Mouse (Mus musculus): ENCODE measurements around the gene Slamf9. TPM values are rescaled to one million over a fixed set of nuclear protein-coding genes. Genes with fewer than 3 reads are reported as not detected.

Slamf9 gene
- polyA plus RNA-seq, 1 experiment from 2014 or later = 0.55 TPM

Other genes starting within 250 kb of the Slamf9 start
- not detected in 2 replicates for gene Atp1a4, start 216.9 kb upstream of the Slamf9 start, polyA plus RNA-seq (2014; fragmentation: Nextera tagmentation; extraction: Ambion mirVana)
- gene Igsf8, start 213.7 kb upstream of the Slamf9 start, polyA plus RNA-seq (2014; fragmentation: Nextera tagmentation; extraction: Ambion mirVana) = 32.9 and 33.9 TPM in 2 replicates
- gene Atp1a2, start 177.3 kb upstream of the Slamf9 start, polyA plus RNA-seq (2014; fragmentation: Nextera tagmentation; extraction: Ambion mirVana) = 0.16 and 0.22 TPM in 2 replicates
- gene Kcnj9, start 146.0 kb upstream of the Slamf9 start, polyA plus RNA-seq (2014; fragmentation: Nextera tagmentation; extraction: Ambion mirVana) = 0.39 and 0.51 TPM in 2 replicates
- 0.10 TPM in 1 of 2 replicates, not detected in the other for gene Kcnj10, start 134.1 kb upstream of the Slamf9 start, polyA plus RNA-seq (2014; fragmentation: Nextera tagmentation; extraction: Ambion mirVana)
- gene Pigm, start 98.8 kb upstream of the Slamf9 start, polyA plus RNA-seq (2014; fragmentation: Nextera tagmentation; extraction: Ambion mirVana) = 7.7 and 7.8 TPM in 2 replicates
- gene Igsf9, start 6.4 kb downstream of the Slamf9 start, polyA plus RNA-seq (2014; fragmentation: Nextera tagmentation; extraction: Ambion mirVana) = 9.7 and 13.8 TPM in 2 replicates
- gene Tagln2, start 24.7 kb downstream of the Slamf9 start, polyA plus RNA-seq (2014; fragmentation: Nextera tagmentation; extraction: Ambion mirVana) = 248 and 257 TPM in 2 replicates
- 0.77 and 1.4 TPM in 2 replicates for gene Cfap45, start 45.4 kb downstream of the Slamf9 start, polyA plus RNA-seq (2014; fragmentation: Nextera tagmentation; extraction: Ambion mirVana)
- not detected in 2 replicates for gene Vsig8, start 80.6 kb downstream of the Slamf9 start, polyA plus RNA-seq (2014; fragmentation: Nextera tagmentation; extraction: Ambion mirVana)
- not detected in 2 replicates for gene Slamf8, start 115.2 kb downstream of the Slamf9 start, polyA plus RNA-seq (2014; fragmentation: Nextera tagmentation; extraction: Ambion mirVana)
- 0.11 TPM in 1 of 2 replicates, not detected in the other for gene Fcrl6, start 127.2 kb downstream of the Slamf9 start, polyA plus RNA-seq (2014; fragmentation: Nextera tagmentation; extraction: Ambion mirVana)
- gene Dusp23, start 157.6 kb downstream of the Slamf9 start, polyA plus RNA-seq (2014; fragmentation: Nextera tagmentation; extraction: Ambion mirVana) = 6.2 and 8.2 TPM in 2 replicates
- 3.5 and 5.8 TPM in 2 replicates for gene Crp, start 222.7 kb downstream of the Slamf9 start, polyA plus RNA-seq (2014; fragmentation: Nextera tagmentation; extraction: Ambion mirVana)

Measured in liver, embryonic 11.5 days (tissue).